Mouse (Mus musculus) layer of hippocampus, postnatal 14 days (tissue): ENCODE results near the gene Mlxip. TPM values are rescaled to one million over a fixed set of nuclear protein-coding genes. Genes with fewer than 3 reads are reported as not detected.

Experiments
- DNase-seq, 2 experiments: peaks; one replicate each; pipeline ENCODE4 v3.0.0; 2021 to 2022; ENCODE audit warnings: low spot score in 2 of 2, mixed read lengths in 1 of 2
- total RNA-seq, 2 experiments: library from RNA; stranded (reverse); gene quantifications; 2 replicates each; pipeline ENCODE4 v1.2.3; 2021

Gene Mlxip
- total RNA-seq, 2 experiments from 2014 or later: 22.9 to 25.2 TPM

- no peak for DNase-seq
Measured at GRCm38 (mm10) chr5:123501973-123502372, 107.4 kb downstream of the Mlxip start.

Other genes with a start within 250 kb of the Mlxip start
- 10 to 100 TPM; 30.9 to 42.8 TPM for gene Psmd9, start 225.4 kb upstream of the Mlxip start, total RNA-seq
- not detected for gene Hpd, start 212.1 kb upstream of the Mlxip start, total RNA-seq
- 1 to 10 TPM; 3.7 to 5.4 TPM for gene Wdr66, start 142.7 kb upstream of the Mlxip start, total RNA-seq
- gene Bcl7a, start 51.0 kb upstream of the Mlxip start, total RNA-seq: 10 to 100 TPM; 66.9 TPM
- gene Lrrc43, start 94.5 kb downstream of the Mlxip start, total RNA-seq: 1 to 10 TPM; 1.1 to 1.5 TPM
- gene Il31, start 94.7 kb downstream of the Mlxip start, total RNA-seq: not detected
- 1 to 10 TPM; 1.5 TPM for gene B3gnt4, start 115.7 kb downstream of the Mlxip start, total RNA-seq
- gene Diablo, start 129.4 kb downstream of the Mlxip start, total RNA-seq: 10 to 100 TPM; 46.6 to 47.6 TPM
- gene Gm49027, start 130.7 kb downstream of the Mlxip start, total RNA-seq: 1 to 10 TPM; 7.1 to 7.3 TPM
- gene Vps33a, start 178.2 kb downstream of the Mlxip start, total RNA-seq: 10 to 100 TPM; 72.9 to 76.5 TPM